Mouse (Mus musculus): Measurements from ENCODE around the gene Gtdc1. TPM values are rescaled to one million over a fixed set of nuclear protein-coding genes. Genes with fewer than 3 reads are reported as not detected.

Gene Gtdc1
- total and polyA plus RNA-seq, 2 experiments: 2.9 to 9.3 TPM

DNA sequence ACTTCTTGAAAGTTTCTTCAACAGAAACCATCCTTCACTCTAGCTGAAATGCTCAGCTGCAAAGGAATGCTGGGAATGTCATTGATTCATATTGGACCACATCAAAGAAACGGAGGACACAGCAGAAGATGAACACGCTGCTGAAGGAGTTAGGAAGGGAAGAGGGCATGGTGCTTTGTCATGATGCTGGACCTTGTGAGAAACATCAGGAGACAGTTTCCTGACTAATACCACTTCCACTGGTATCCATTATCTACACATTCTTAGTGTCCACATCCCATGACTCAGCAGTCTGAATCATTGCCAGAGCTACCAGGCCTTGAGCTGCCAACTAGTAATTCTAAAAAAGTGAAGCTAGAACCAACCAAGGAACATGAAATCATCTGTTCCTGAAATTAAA is 41.8 kb upstream of the Gtdc1 start:
- Histone ChIP-seq H3K79me2 (ENCODE audit: control insufficient read depth, insufficient read depth, low read length) (no peaks in the 10 kb centered on the region), H3K36me3 (ENCODE audit: control insufficient read depth, insufficient read depth, low read length) (no peaks in the 10 kb centered on the region), H3K27me3 (ENCODE audit: control insufficient read depth, insufficient read depth, low read length) (no peaks in the 10 kb centered on the region), H3K27ac (replicated peaks; ENCODE audit: insufficient read depth, low read depth, low read length) (no peak overlapping the region), H3K4me3 (ENCODE audit: insufficient read depth, low read depth, low read length) (no peak overlapping the region), H3K4me1 (ENCODE audit: control insufficient read depth, insufficient read depth, low read length) (peaks cover 2% of the 10 kb centered on the region; the same call in 1 of the 2 replicates), H3K9ac (ENCODE audit: low read depth, low read length) (no peak overlapping the region)
- TF ChIP-seq CTCF (IDR thresholded peaks at IDR 0.05; ENCODE audit: low read depth, low read length) (no peak), POLR2A (IDR thresholded peaks at IDR 0.05; ENCODE audit: extremely low read depth, insufficient read depth, low read length) (no peak)
- DNase-seq (ENCODE audit: extremely low read depth, low read depth, low spot score): no peak
- 71% methylated on average over 2 of the region's 2 CpGs for WGBS

DNA sequence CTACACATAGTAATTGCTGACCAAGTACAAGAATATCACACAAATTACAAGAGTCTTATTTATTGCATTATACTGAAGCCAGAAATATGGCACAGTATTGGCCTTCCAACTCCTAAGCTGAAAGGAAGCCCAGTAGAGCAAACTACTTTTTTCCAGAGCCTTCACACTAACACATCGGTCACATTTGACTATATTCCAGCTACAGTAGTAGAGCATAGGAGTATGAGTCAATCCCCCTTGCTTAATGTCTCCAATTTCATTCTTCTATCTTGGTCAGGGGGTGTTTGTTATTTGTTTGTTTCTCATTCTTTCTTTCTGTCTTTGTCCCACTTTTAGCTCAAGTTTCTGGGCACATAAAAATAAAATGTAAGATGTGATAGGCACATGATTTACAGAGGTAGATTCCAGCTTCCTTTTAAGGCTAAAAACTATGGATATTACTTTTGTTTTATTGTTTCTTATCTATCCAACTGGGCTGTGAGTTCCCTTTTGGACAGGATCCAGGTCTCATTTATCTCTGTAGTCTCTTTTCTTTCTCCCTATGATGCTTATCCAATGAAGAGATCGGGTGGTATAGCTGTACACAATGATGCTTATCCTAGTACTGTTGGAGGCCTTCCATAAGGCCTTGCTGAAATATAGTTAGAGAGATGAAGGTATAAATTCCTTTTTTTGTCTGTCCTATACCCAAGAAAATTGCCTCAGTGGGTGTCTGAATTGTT is 38.5 kb upstream of the Gtdc1 start:
- no peak for TF ChIP-seq CTCF (IDR thresholded peaks at IDR 0.05; ENCODE audit: low read depth, low read length)
- TF ChIP-seq POLR2A (IDR thresholded peaks at IDR 0.05; ENCODE audit: extremely low read depth, insufficient read depth, low read length): no peak
- no peak overlapping the region for H3K4me3 ChIP-seq (ENCODE audit: insufficient read depth, low read depth, low read length)
- H3K9ac ChIP-seq (ENCODE audit: low read depth, low read length): no peak overlapping the region
- no peaks in the 10 kb centered on the region for H3K36me3 ChIP-seq (ENCODE audit: control insufficient read depth, insufficient read depth, low read length)
- no peak for DNase-seq (ENCODE audit: extremely low read depth, low read depth, low spot score)
- H3K4me1 ChIP-seq (ENCODE audit: control insufficient read depth, insufficient read depth, low read length): peaks cover 2% of the 10 kb centered on the region; the same call in 1 of the 2 replicates
- 82% methylated on average over 2 of the region's 2 CpGs for WGBS
- H3K79me2 ChIP-seq (ENCODE audit: control insufficient read depth, insufficient read depth, low read length): no peaks in the 10 kb centered on the region
- no peak overlapping the region for H3K27ac ChIP-seq (replicated peaks; ENCODE audit: insufficient read depth, low read depth, low read length)
- H3K27me3 ChIP-seq (ENCODE audit: control insufficient read depth, insufficient read depth, low read length): no peaks in the 10 kb centered on the region

DNA sequence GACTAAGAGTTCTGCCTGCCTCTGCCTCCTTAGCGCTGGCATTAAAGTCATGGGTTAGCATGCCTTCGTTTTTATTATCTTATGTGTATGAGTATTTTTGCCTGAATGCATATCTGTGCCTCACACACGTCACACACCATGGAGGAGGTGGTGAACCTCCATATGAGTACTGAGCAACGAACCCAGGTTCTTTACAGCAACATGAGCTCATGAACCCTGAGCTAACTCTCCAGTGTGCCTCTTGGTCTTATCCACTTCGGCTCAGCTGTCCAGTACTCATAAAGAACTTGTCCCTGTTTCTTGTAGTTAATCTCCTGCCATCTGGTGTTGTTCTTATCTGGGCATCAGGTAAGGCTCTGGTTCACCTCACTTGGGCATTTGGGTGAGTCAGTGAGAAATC is 35.2 kb upstream of the Gtdc1 start:
- no peak for DNase-seq (ENCODE audit: extremely low read depth, low read depth, low spot score)
- Histone ChIP-seq H3K4me3 (ENCODE audit: insufficient read depth, low read depth, low read length) (no peak overlapping the region), H3K9ac (ENCODE audit: low read depth, low read length) (no peak overlapping the region), H3K4me1 (ENCODE audit: control insufficient read depth, insufficient read depth, low read length) (no peaks in the 10 kb centered on the region; the same call in 1 of the 2 replicates), H3K27ac (replicated peaks; ENCODE audit: insufficient read depth, low read depth, low read length) (no peak overlapping the region), H3K79me2 (ENCODE audit: control insufficient read depth, insufficient read depth, low read length) (no peaks in the 10 kb centered on the region), H3K27me3 (ENCODE audit: control insufficient read depth, insufficient read depth, low read length) (no peaks in the 10 kb centered on the region), H3K36me3 (ENCODE audit: control insufficient read depth, insufficient read depth, low read length) (no peaks in the 10 kb centered on the region)
- 82% methylated on average over 5 of the region's 5 CpGs for WGBS
- no peak for TF ChIP-seq CTCF (IDR thresholded peaks at IDR 0.05; ENCODE audit: low read depth, low read length)
- TF ChIP-seq POLR2A (IDR thresholded peaks at IDR 0.05; ENCODE audit: extremely low read depth, insufficient read depth, low read length): no peak

DNA sequence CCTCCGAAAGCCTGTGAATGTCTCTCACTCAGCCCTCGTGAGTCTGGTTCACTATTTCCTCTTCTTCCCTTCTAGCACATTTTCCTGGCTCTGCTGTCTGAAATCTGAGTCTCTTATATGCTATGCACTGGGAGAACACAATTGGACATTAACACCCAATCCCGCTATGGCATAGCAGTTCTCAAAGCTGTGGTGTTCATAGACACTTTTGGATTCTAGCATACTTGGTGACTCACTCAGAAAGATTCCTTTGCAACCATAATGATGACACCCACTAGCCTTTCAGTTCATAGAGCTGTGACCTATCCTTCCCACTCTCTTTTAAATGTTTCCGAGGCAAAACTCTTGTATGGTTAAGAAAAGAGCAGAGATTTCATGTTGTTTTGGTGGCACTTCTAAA is 33.7 kb upstream of the Gtdc1 start:
- Histone ChIP-seq H3K27ac (replicated peaks; ENCODE audit: insufficient read depth, low read depth, low read length) (no peak overlapping the region), H3K4me3 (ENCODE audit: insufficient read depth, low read depth, low read length) (no peak overlapping the region), H3K4me1 (ENCODE audit: control insufficient read depth, insufficient read depth, low read length) (no peaks in the 10 kb centered on the region; the same call in 1 of the 2 replicates), H3K79me2 (ENCODE audit: control insufficient read depth, insufficient read depth, low read length) (no peaks in the 10 kb centered on the region), H3K9ac (ENCODE audit: low read depth, low read length) (no peak overlapping the region), H3K36me3 (ENCODE audit: control insufficient read depth, insufficient read depth, low read length) (no peaks in the 10 kb centered on the region), H3K27me3 (ENCODE audit: control insufficient read depth, insufficient read depth, low read length) (no peaks in the 10 kb centered on the region)
- DNase-seq (ENCODE audit: extremely low read depth, low read depth, low spot score): no peak
- 87% methylated on average over 4 of the region's 4 CpGs for WGBS
- TF ChIP-seq CTCF (IDR thresholded peaks at IDR 0.05; ENCODE audit: low read depth, low read length): no peak
- no peak for TF ChIP-seq POLR2A (IDR thresholded peaks at IDR 0.05; ENCODE audit: extremely low read depth, insufficient read depth, low read length)

DNA sequence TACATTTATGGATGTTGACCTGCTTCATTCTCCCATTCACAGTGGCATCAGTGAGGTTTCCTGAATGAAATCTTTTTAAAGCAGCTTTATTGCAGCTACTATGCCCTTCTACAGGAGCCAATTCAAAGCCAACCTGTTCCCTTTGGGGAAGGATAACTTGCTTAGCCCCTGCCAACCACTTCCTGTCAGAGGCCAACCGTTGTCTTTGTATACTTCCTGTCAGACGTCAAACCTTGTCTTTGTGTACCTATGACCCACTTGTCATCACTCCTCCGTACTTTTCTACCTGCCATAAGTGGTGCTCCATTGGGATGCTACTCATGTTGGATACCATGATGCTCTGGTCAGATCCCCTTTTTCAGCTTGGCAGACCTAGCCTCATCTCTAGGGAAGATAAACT is 33.1 kb upstream of the Gtdc1 start:
- no peak for DNase-seq (ENCODE audit: extremely low read depth, low read depth, low spot score)
- Histone ChIP-seq H3K27me3 (ENCODE audit: control insufficient read depth, insufficient read depth, low read length) (no peaks in the 10 kb centered on the region), H3K36me3 (ENCODE audit: control insufficient read depth, insufficient read depth, low read length) (no peaks in the 10 kb centered on the region), H3K27ac (replicated peaks; ENCODE audit: insufficient read depth, low read depth, low read length) (no peak overlapping the region), H3K4me3 (ENCODE audit: insufficient read depth, low read depth, low read length) (no peak overlapping the region), H3K4me1 (ENCODE audit: control insufficient read depth, insufficient read depth, low read length) (no peaks in the 10 kb centered on the region; the same call in 1 of the 2 replicates), H3K9ac (ENCODE audit: low read depth, low read length) (no peak overlapping the region), H3K79me2 (ENCODE audit: control insufficient read depth, insufficient read depth, low read length) (no peaks in the 10 kb centered on the region)
- TF ChIP-seq POLR2A (IDR thresholded peaks at IDR 0.05; ENCODE audit: extremely low read depth, insufficient read depth, low read length) (no peak), CTCF (IDR thresholded peaks at IDR 0.05; ENCODE audit: low read depth, low read length) (no peak)
- 79% methylated on average over 3 of the region's 3 CpGs for WGBS

DNA sequence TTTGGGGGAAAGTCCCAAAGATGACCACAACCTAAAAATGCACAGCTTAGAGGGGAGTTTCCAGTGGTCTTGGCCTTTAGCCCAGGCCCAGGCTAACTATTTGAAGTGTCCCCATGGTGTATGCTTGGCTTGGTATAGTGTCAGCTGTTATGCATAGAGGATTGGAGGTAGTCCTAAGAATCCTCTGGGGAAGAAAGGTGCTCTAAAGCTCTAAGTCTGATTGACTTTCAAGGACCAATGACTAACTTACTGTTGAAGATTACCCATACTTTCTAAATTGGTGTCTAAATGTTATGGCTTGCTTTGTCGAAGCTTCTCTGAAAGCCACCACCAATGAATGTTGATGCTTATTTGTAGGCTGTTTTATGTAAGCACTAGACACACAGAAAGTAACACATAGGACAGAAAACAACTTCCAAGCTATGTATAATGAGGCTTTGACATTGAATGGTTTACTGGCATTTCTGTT is 29.9 kb upstream of the Gtdc1 start:
- 95% methylated on average over 1 of the region's 1 CpGs for WGBS
- H3K79me2 ChIP-seq (ENCODE audit: control insufficient read depth, insufficient read depth, low read length): no peaks in the 10 kb centered on the region
- H3K36me3 ChIP-seq (ENCODE audit: control insufficient read depth, insufficient read depth, low read length): no peaks in the 10 kb centered on the region

More for the DNA sequence above, 29.9 kb upstream of the Gtdc1 start:
- TF ChIP-seq CTCF (IDR thresholded peaks at IDR 0.05; ENCODE audit: low read depth, low read length) (no peak), POLR2A (IDR thresholded peaks at IDR 0.05; ENCODE audit: extremely low read depth, insufficient read depth, low read length) (no peak)
- no peak overlapping the region for H3K27ac ChIP-seq (replicated peaks; ENCODE audit: insufficient read depth, low read depth, low read length)
- H3K4me3 ChIP-seq (ENCODE audit: insufficient read depth, low read depth, low read length): no peak overlapping the region
- no peak for DNase-seq (ENCODE audit: extremely low read depth, low read depth, low spot score)
- H3K4me1 ChIP-seq (ENCODE audit: control insufficient read depth, insufficient read depth, low read length): peaks cover 8% of the 10 kb centered on the region; the same call in 1 of the 2 replicates
- H3K27me3 ChIP-seq (ENCODE audit: control insufficient read depth, insufficient read depth, low read length): no peaks in the 10 kb centered on the region
- no peak overlapping the region for H3K9ac ChIP-seq (ENCODE audit: low read depth, low read length)
